Mouse (Mus musculus) kidney, postnatal 0 days (tissue): ENCODE results near the gene Hdhd3. TPM values are rescaled to one million over a fixed set of nuclear protein-coding genes. Genes with fewer than 3 reads are reported as not detected.

Experiments
- ATAC-seq: fragments of 200-750 bp; cut with Nextera tagmentation; replicated peaks from 2 replicates; pipeline ENCODE4 v1.8.0; 2017; ENCODE audit warnings: low read depth, moderate number of reproducible peaks, moderate TSS enrichment, moderate library complexity; ENCODE audit not compliant: low FRiP score
- DNase-seq: peaks from one replicate; pipeline ENCODE4 v3.0.0-alpha.2; 2016; ENCODE audit warnings: low spot score
- H3K27ac ChIP-seq: fragments of 300-500 bp; sonication (generic); 2 replicates; pipeline ENCODE4 v1.5.1; 2014; ENCODE audit warnings: mild to moderate bottlenecking
- H3K27me3 ChIP-seq: fragments of 300-500 bp; sonication (generic); 2 replicates; pipeline ENCODE4 v1.6.1; 2014; ENCODE audit warnings: low read length, mixed read lengths; ENCODE audit not compliant: insufficient read depth
- H3K36me3 ChIP-seq: fragments of 300-500 bp; sonication (generic); 2 replicates; pipeline ENCODE4 v1.6.1; 2014; ENCODE audit warnings: low read length, mixed read lengths; ENCODE audit not compliant: insufficient read depth
- H3K4me1 ChIP-seq: fragments of 300-500 bp; sonication (generic); replicated peaks from 2 replicates; pipeline ENCODE4 v1.6.1; 2014; ENCODE audit warnings: antibody characterized with exemption, low read length, mixed read lengths; ENCODE audit not compliant: insufficient read depth
- H3K4me2 ChIP-seq: fragments of 300-500 bp; sonication (generic); 2 replicates; pipeline ENCODE4 v1.6.1; 2014; ENCODE audit warnings: mild to moderate bottlenecking, low read length, moderate library complexity, mixed read lengths
- H3K4me3 ChIP-seq: fragments of 300-500 bp; sonication (generic); replicated peaks from 2 replicates; pipeline ENCODE4 v1.5.1; 2014; ENCODE audit warnings: low read depth, low read length
- H3K9ac ChIP-seq: fragments of 300-500 bp; sonication (generic); 2 replicates; pipeline ENCODE4 v1.6.1; 2014; ENCODE audit warnings: low read depth, low read length
- H3K9me3 ChIP-seq: fragments of 300-500 bp; sonication (generic); replicated peaks from 2 replicates; pipeline ENCODE4 v1.6.1; 2016; ENCODE audit warnings: low read length, inconsistent platforms, mixed read lengths
- CTCF ChIP-seq: IDR thresholded peaks from 2 replicates; pipeline ENCODE4 v1.5.1; 2016; ENCODE audit warnings: antibody characterized with exemption, low read depth, mild to moderate bottlenecking, moderate library complexity
- WGBS: fragments of 180-500 bp; shearing (Covaris S2); extraction: QIAGEN DNeasy Blood & Tissue Kit; methylation state at CpG from one replicate; pipeline ENCODE4 v1.1.7; 2014; 5-methylcytosine and 5-hydroxymethylcytosine counted together
- polyA plus RNA-seq: library from polyadenylated mRNA; unstranded; fragments of >200 nt; fragmentation: Nextera tagmentation; extraction: Ambion mirVana; gene quantifications from 2 replicates; pipeline ENCODE4 v1.2.1, GENCODE M21; 2015

Gene Hdhd3
- polyA plus RNA-seq, 1 experiment from 2014 or later: 16.0 TPM

GRCm38 (mm10) chr4:62518416-62519121 is 15.3 kb upstream of the Hdhd3 start:
- Histone ChIP-seq H3K4me2 (peak overlapping the region; percentile 88), H3K9me3 (no peaks in the 10 kb centered on the region), H3K9ac (peak overlapping the region; percentile 78), H3K4me3 (peak overlapping the region; percentile 83), H3K27me3 (no peaks in the 10 kb centered on the region), H3K4me1 (peaks cover 38% of the 10 kb centered on the region), H3K27ac (peak overlapping the region; percentile 90), H3K36me3 (no peaks in the 10 kb centered on the region)
- no peak for DNase-seq
- peak; percentile 17; the same call in 1 of the 2 replicates for ATAC-seq
- WGBS: 29% methylated on average over 13 of the region's 13 CpGs
- TF ChIP-seq CTCF: peak; percentile 16; the same call in 1 of the 2 replicates

- H3K27me3 ChIP-seq: no peaks in the 10 kb centered on the region
- peak overlapping the region; percentile 83; the same call in 1 of the 2 replicates for H3K4me3 ChIP-seq
- WGBS: 58% methylated on average over 10 of the region's 10 CpGs
- no peak for TF ChIP-seq CTCF
- peak overlapping the region; percentile 88 for H3K4me2 ChIP-seq
- peaks cover 38% of the 10 kb centered on the region for H3K4me1 ChIP-seq
- peak overlapping the region; percentile 90; the same call in 1 of the 2 replicates for H3K27ac ChIP-seq
- peak overlapping the region; percentile 78; the same call in 1 of the 2 replicates for H3K9ac ChIP-seq
- ATAC-seq (no peak), DNase-seq (no peak)
- H3K36me3 ChIP-seq: peaks cover 7% of the 10 kb centered on the region; the same call in 1 of the 2 replicates
- no peaks in the 10 kb centered on the region for H3K9me3 ChIP-seq
Measured at GRCm38 (mm10) chr4:62517538-62518415, 14.5 kb upstream of the Hdhd3 start.

GRCm38 (mm10) chr4:62517046-62517445 is 13.8 kb upstream of the Hdhd3 start:
- no peak overlapping the region for H3K4me3 ChIP-seq
- ATAC-seq: no peak
- 86% methylated on average over 8 of the region's 8 CpGs for WGBS
- peaks cover 38% of the 10 kb centered on the region for H3K4me1 ChIP-seq
- H3K27me3 ChIP-seq: no peaks in the 10 kb centered on the region
- no peak overlapping the region for H3K9ac ChIP-seq
- H3K4me2 ChIP-seq: no peak overlapping the region
- H3K36me3 ChIP-seq: peaks cover 10% of the 10 kb centered on the region
- H3K9me3 ChIP-seq: no peaks in the 10 kb centered on the region
- no peak for TF ChIP-seq CTCF
- peak overlapping the region; percentile 90 for H3K27ac ChIP-seq
- no peak for DNase-seq

GRCm38 (mm10) chr4:62516579-62516978 is 13.3 kb upstream of the Hdhd3 start:
- ATAC-seq: no peak

GRCm38 (mm10) chr4:62516079-62516478 is 12.8 kb upstream of the Hdhd3 start:
- TF ChIP-seq CTCF: peak; percentile 36
- Histone ChIP-seq H3K4me3 (no peak overlapping the region), H3K36me3 (peaks cover 19% of the 10 kb centered on the region), H3K27me3 (no peaks in the 10 kb centered on the region), H3K4me2 (0 out of 2 replicates have a peak overlapping the region, but pooled peaks have one; percentile 7), H3K9me3 (no peaks in the 10 kb centered on the region), H3K9ac (peak overlapping the region; percentile 1; the same call in 1 of the 2 replicates), H3K27ac (peak overlapping the region; percentile 81), H3K4me1 (peaks cover 38% of the 10 kb centered on the region)
- ATAC-seq (no peak), DNase-seq (peak; percentile 60)
- 12% methylated on average over 2 of the region's 2 CpGs for WGBS

More at GRCm38 (mm10) chr4:62516579-62516978, 13.3 kb upstream of the Hdhd3 start:
- H3K4me3 ChIP-seq: no peak overlapping the region
- H3K36me3 ChIP-seq: peaks cover 14% of the 10 kb centered on the region
- no peak for TF ChIP-seq CTCF
- H3K27ac ChIP-seq: peak overlapping the region; percentile 81
- no peak overlapping the region for H3K9ac ChIP-seq
- no peaks in the 10 kb centered on the region for H3K9me3 ChIP-seq
- H3K4me2 ChIP-seq: no peak overlapping the region
- DNase-seq: no peak
- no peaks in the 10 kb centered on the region for H3K27me3 ChIP-seq
- H3K4me1 ChIP-seq: peaks cover 38% of the 10 kb centered on the region
- 85% methylated on average over 1 of the region's 1 CpGs for WGBS

GRCm38 (mm10) chr4:62515490-62515889 is 12.2 kb upstream of the Hdhd3 start:
- peaks cover 24% of the 10 kb centered on the region for H3K36me3 ChIP-seq
- ATAC-seq (no peak), DNase-seq (no peak)
- H3K27ac ChIP-seq: peak overlapping the region; percentile 81
- H3K9me3 ChIP-seq: no peaks in the 10 kb centered on the region
- H3K4me3 ChIP-seq: no peak overlapping the region
- WGBS: 60% methylated on average over 3 of the region's 3 CpGs
- peak overlapping the region; percentile 1; the same call in 1 of the 2 replicates for H3K9ac ChIP-seq
- peaks cover 38% of the 10 kb centered on the region for H3K4me1 ChIP-seq
- H3K27me3 ChIP-seq: no peaks in the 10 kb centered on the region
- TF ChIP-seq CTCF: no peak
- 0 out of 2 replicates have a peak overlapping the region, but pooled peaks have one; percentile 7 for H3K4me2 ChIP-seq
